Mouse (Mus musculus) gastrocnemius, postnatal 4 days (tissue): Measurements from ENCODE around the gene Emc10. TPM values are rescaled to one million over a fixed set of nuclear protein-coding genes. Genes with fewer than 3 reads are reported as not detected.
A peak's percentile ranks its signal among the peaks of the same experiment; 100 is the strongest.

ENCODE experiments used
- DNase-seq, 2 experiments: peaks; one replicate each; pipeline ENCODE4 v3.0.0; 2021 to 2022; ENCODE audit warnings: low spot score in 2 of 2, mixed read lengths in 2 of 2
- total RNA-seq, 2 experiments: library from RNA; stranded (reverse); gene quantifications; 2 replicates each; pipeline ENCODE4 v1.2.3; 2021

Emc10 gene
- total RNA-seq, 2 experiments from 2014 or later, result 60.1 to 65.3 TPM

GRCm38 (mm10) chr7:44465111-44465510 lies 31.2 kb downstream of the Emc10 start, which contains the start of gene Aspdh:
Aspdh (plus strand) TSS chr7:44465391.
- no peak for DNase-seq

DNA sequence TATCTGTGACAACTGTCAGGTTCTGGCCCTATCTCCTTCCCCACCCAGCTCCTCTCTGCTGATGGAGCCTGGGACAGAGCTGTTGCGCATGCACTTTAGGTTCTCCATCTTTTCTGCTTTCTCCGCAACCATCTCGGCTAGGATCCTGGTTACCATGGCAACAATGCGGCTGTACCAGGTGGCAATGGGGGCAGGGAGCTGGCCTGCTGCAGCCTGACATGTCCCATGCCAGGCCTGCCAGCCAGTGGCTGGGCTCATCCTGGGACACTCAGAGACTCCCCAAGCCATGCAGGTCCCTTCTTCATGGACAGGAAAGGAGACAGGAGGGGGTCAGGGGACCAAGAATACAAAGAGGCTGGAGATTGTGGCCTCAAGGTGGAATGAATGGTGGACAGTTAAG lies 31.8 kb downstream of the Emc10 start:
- no peak for DNase-seq

GRCm38 (mm10) chr7:44463556-44464225 lies 32.6 kb downstream of the Emc10 start:
- DNase-seq, result peak in 1 of 2 experiments; percentile 5

GRCm38 (mm10) chr7:44463056-44463425 lies 33.3 kb downstream of the Emc10 start:
- no peak for DNase-seq

GRCm38 (mm10) chr7:44462218-44463055 lies 33.9 kb downstream of the Emc10 start:
- peak in 1 of 2 experiments; percentile 42 for DNase-seq

DNA sequence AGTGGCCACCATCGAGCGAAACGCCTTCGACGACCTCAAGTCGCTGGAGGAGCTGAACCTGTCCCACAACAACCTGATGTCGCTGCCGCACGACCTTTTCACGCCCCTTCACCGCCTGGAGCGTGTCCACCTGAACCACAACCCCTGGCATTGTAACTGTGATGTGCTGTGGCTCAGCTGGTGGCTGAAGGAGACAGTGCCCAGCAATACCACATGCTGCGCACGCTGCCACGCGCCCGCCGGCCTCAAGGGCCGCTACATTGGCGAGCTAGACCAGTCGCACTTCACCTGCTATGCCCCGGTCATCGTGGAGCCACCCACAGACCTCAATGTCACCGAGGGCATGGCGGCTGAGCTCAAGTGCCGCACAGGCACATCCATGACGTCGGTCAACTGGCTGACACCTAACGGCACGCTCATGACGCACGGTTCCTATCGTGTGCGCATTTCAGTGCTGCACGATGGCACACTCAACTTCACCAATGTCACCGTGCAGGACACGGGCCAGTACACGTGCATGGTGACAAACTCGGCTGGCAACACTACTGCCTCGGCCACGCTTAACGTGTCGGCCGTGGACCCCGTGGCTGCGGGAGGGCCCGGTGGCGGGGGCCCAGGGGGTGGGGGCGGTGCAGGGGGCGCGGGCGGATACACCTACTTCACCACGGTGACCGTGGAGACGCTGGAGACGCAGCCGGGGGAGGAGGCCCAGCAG lies 34.7 kb downstream of the Emc10 start:
- DNase-seq, result no peak

- no peak for DNase-seq
Measured at GRCm38 (mm10) chr7:44460767-44461502, 35.4 kb downstream of the Emc10 start.

GRCm38 (mm10) chr7:44460067-44460466 lies 36.3 kb downstream of the Emc10 start:
- DNase-seq, result no peak

DNA sequence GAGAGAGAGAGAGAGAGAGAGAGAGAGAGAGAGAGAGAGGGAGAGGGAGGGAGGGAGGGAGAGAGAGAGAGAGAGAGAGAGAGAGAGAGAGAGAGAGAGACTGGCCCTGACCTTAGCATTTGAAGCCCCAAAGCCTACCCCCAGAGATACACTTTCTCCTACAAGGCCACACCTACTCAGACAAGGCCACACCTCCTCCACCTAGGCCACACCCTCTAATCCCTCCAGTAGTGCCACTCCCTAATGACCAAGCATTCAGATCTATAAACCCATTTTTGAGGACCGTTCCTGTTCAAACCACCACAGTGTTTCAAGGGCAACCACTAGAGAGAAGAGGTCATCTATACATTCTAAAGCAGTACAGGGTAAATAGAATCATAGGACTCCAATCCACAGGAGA lies 40.0 kb downstream of the Emc10 start:
- DNase-seq, result no peak

DNA sequence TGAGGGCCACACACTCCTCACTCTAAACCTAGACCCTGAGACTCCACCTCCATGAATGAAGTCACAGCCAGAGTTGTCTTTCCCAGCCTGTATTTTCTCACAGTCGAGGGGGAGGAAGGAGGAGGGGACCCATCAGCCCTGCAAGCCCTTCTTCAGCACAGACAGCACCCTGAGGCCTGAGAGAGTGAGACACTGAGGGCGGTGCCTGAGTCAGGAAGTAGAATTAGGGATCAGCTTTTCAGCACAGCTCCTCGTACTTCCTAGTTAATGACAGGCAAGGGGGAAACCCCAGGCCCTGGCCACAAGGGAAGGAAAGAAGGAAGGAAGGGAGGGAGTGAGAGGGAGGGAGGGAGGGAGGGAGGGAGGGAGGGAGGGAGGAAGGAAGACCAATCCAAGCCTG lies 43.1 kb downstream of the Emc10 start:
- no peak for DNase-seq

DNA sequence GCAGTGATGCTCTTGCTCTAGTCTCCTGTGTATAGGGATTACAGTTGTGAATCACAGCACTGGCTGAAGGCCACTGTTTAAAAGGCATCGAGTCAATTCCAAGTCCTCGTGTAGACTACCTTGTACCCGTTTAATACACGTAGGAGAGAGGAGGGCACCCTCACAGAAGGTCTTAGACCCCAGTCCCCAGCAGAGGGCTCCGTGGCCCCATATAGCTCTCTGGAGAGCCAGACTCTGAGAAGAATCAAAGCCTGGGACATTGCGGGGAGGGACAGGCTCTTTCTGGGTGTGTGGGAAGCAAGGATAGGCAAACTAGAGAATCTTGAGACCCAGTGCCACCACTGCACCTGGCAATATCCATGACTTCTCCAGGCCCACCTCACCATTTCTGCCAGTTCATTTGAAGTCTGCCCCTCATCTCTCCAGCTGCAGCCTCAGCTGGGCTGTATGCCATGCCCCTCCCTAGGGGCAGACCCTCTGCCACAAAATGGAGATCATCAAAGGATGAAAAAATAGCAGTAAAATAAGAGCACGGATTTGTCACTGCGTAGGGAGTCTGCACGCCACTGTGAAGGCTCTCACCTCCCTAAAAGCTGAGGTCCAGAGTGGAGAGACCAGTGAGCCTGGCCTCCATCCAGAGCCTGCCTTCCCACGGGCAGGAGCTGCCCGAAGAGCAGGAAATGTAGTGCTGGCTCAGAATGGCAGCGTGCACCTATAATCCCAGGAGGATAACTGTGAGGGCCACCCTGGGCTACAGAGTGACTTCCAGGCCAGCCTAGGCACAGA lies 50.1 kb downstream of the Emc10 start:
- DNase-seq, result no peak

DNA sequence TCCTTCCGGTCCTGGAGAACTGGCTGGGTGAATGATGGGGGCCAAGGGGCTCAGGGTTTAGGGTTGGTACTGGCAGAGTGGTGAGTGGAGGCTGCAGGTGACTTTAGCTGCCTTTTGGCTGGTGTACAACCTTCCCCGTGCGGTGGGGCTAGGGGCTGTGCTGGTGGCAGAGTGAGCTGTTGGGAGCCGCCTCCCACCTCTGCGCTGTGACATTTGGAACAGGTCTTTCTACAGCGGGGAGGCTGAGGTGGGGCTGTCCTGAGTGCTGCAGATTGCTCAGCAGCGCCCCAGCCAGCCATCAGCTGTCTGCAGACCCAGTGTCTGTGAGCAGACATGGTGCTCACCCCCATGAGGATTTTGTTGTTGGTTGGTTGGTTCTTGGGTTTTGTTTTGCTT lies 50.8 kb downstream of the Emc10 start:
- DNase-seq, result no peak

DNA sequence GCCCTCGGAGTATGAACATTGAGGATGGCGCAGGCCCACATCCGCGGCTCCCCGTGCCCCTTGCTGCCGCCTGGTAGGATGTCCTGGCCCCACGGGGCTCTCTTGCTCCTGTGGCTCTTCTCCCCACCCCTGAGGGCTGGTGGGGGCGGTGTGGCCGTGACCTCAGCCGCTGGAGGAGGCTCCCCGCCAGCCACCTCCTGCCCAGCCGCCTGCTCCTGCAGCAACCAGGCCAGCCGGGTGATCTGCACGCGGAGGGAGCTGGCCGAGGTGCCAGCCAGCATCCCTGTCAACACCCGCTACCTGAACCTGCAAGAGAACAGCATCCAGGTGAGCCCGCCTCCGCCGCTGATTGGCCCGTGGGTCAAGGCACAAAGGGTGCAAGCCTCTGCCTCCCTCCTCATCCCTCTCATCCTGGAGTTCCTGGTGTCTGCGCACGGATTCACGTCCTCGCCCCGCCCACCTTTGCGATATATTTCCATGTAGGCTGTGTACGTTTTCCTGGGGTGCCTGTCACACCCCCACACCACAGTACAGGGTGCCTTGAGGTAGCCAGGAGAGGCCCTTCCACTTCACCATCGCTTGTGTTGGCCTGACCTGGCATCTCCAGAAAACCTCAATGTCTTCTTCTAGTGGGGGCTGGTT lies 51.3 kb downstream of the Emc10 start:
- DNase-seq, result no peak

DNA sequence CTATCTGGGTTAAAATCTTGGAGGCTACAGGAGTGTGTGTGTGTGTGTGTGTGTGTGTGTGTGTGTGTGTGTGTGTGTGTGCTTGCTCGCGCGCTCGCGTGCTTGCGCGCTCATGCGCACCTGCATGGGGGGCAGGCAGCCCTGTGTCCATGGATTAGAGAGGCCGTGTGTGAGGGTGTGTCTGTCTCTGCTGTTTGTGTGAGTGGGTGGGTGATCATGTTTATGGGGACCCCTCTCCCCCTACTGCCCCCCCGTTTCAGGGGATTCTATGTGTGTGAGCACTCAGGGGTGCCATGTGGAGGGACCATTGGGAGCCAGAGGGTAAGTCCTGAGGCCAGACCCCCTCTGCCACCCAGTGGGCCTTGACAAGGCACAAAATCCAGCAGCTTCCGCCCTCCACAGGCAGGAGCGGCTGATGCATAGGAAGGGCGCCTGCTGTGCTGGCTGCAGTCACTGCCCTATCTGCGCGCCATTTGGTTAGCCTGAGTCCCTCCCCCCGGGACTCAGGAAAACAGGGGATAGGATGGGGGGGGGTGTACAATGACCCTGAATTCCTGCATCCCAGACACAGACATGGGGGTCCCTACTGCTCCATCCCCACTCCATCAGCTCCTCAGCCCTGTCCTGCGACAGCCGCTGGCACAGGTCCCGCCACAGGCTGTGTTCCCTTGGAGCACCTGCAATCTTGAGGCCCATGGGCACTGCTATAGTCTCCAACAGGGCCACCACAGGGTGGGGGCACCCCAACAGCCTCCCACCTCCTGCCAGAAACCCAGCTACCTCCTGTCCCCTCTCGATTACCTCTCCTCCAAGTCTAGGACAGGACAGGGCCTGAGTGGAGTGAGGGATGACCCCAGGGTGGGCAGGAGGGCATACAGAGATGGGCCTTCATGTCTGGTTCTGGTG lies 52.8 kb downstream of the Emc10 start:
- no peak for DNase-seq

DNA sequence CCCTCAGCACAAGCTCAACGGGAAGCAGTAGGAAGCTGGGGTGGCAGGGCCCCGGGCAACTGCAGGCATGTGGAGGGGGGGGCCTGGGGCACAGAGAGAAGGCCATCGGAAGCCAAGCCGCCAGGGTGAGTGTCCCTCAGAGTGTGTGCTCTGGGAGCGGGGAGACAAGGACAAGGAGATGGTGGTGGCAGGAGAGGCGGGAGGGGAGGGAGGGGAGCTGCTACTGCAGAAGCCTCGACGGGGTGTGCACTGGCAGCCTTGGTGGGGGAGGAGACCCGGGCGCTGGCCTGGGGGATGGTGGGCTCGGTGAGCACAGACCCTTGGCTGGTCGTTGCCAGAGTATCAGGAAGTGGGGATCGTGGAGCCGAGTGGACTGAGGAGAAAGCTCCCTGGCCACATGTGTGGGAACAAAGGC lies 53.9 kb downstream of the Emc10 start:
- DNase-seq, result no peak

DNA sequence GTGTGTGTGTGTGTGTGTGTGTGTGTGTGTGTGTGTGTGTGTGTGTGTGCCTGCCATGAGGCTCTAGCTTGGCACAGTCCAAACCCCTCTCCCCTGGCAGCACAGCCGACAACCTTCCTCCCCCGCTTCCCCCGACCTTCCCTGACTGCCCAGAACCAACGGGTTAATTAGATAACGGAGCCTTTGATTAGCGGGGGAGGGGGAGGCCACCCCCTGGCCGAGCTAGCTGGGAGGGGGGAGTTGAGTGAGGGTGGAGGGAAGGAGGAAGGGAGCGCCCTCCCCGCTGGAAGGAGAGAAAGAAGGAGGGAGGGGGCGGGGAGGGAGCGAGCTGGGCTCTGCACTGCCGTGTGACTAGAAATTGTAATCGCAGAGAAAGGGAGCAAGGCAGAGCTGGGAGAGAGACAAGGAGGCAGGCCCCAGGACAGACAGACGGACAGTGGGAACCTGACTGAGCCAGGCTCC lies 54.6 kb downstream of the Emc10 start:
- no peak for DNase-seq

DNA sequence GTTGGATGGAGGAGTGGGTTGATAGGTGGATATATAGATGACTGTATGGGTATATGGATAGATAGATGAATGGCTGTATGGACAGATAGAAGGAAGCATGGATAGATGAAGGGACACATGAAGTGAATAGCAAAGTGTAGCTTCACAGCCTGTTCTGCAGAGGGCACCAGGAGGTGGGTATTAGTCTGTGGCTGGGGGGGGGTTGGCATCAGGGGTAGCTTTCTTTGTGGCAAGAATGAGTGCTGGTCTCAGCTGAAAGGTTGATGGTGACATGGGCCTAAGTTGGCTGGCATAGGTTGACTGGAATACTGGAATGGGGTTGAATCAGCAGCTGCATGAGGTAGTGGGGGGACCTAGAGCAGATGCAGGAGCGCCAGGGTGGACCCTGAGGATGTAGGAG lies 55.1 kb downstream of the Emc10 start:
- DNase-seq, result no peak

GRCm38 (mm10) chr7:44440479-44440878 lies 55.9 kb downstream of the Emc10 start:
- DNase-seq, result no peak
